Mouse (Mus musculus): Measurements from ENCODE around the gene Mphosph9. TPM values are rescaled to one million over a fixed set of nuclear protein-coding genes. Genes with fewer than 3 reads are reported as not detected.
A peak's percentile ranks its signal among the peaks of the same experiment; 100 is the strongest.
"Not testable (repeated sequence)": the region's sequence is repeated elsewhere in the genome, so short reads cannot be mapped to it uniquely, and the experiment has no call there.

Mphosph9 gene
- 10 to 100 TPM; 17.9 to 26.7 TPM for total RNA-seq (2021)

- peak; percentile 100 for DNase-seq
- intact Hi-C loops (cut with DNase I), result no loop called here
Observed at GRCm38 (mm10) chr5:124327510-124328364, at the start of gene Mphosph9, which contains the start of gene 2810006K23Rik. TSS of gene Mphosph9 (minus strand) at chr5:124327972. TSS of gene 2810006K23Rik (plus strand) at chr5:124328089.

GRCm38 (mm10) chr5:124377149-124377548, 49.4 kb upstream of the Mphosph9 start:
- no peak for DNase-seq
- intact Hi-C loops (cut with DNase I), result no loop called here

- no peak for DNase-seq
- intact Hi-C loops (cut with DNase I), result no loop called here
Observed at GRCm38 (mm10) chr5:124376401-124376800, 48.6 kb upstream of the Mphosph9 start.

DNA sequence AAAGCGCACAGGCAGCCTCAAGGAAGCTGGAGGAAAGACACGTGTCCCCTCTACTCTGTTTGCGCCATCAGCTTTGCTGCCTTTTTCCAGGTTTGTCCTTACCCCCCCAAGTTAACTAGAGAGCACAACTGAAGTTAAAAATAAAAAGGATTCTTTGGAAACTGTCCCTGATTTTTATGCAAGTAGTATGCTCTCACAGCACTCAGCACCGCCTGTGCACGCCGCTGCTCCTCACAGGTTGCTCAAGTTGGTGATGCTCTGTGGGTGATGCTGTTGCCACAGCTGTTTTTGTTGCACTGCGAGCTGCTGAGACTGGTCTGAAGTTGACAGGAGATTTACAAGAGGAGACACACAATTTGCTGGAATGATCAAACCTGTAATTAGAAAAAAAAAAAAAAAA, 46.5 kb upstream of the Mphosph9 start:
- intact Hi-C loops (cut with DNase I), result loop anchor here (5.0 kb wide), 1 partner anchor 33 kb away; no protein-coding TSS in a partner anchor
- DNase-seq, result no peak

GRCm38 (mm10) chr5:124366721-124367120, 38.9 kb upstream of the Mphosph9 start:
- intact Hi-C loops (cut with DNase I), result no loop called here
- no peak for DNase-seq

- no peak for DNase-seq
- intact Hi-C loops (cut with DNase I), result no loop called here
Observed at GRCm38 (mm10) chr5:124365754-124366153, 38.0 kb upstream of the Mphosph9 start.

DNA sequence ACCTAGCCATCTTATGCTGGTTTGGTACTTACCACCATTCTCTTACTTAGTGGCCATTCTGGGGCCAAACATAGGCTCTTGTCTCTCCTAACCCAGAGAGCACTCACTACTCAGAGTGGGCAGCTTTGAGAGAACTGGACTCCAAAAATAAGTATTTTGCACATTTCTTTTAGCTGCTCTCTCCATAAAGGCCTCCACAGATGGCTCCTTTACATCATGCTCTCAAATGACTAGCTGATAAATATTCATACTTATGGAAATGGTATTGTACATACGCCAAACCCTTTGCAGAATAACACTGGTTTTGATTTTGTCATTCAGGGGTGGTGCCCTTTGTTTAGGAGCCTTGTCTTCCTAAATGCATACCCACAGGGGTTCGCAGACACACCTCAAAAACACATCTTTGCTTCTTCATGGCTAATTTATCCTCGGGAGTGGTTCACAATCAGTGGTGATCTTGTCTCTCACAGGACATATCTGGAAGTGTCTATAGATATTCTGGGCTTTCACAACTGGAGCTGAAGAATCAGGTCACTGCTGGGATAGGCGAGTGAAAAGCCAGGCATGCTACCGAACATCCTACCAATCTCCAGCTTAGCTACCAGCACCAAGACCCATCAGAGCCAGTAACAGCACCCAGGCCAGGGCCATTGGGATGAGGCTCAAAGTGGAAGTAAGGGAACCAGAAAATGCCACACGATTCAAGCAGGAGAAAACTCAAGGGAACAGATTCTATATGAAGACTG, 36.6 kb upstream of the Mphosph9 start:
- no peak for DNase-seq
- intact Hi-C loops (cut with DNase I), result no loop called here

- intact Hi-C loops (cut with DNase I); DNase-seq: not testable (repeated sequence)
Observed at GRCm38 (mm10) chr5:124362982-124363381, 35.2 kb upstream of the Mphosph9 start, which contains the start of gene Cdk2ap1. TSS of gene Cdk2ap1 (minus strand) at chr5:124363082.

GRCm38 (mm10) chr5:124359641-124360040, 31.9 kb upstream of the Mphosph9 start:
- DNase-seq, result no peak
- intact Hi-C loops (cut with DNase I), result loop anchor here (5.0 kb wide), 1 partner anchor 178 kb away; no protein-coding TSS in a partner anchor

- intact Hi-C loops (cut with DNase I), result loop anchor here (5.0 kb wide), 1 partner anchor 181 kb away; no protein-coding TSS in a partner anchor
- DNase-seq, result no peak
Observed at GRCm38 (mm10) chr5:124356695-124357094, 28.9 kb upstream of the Mphosph9 start.

DNA sequence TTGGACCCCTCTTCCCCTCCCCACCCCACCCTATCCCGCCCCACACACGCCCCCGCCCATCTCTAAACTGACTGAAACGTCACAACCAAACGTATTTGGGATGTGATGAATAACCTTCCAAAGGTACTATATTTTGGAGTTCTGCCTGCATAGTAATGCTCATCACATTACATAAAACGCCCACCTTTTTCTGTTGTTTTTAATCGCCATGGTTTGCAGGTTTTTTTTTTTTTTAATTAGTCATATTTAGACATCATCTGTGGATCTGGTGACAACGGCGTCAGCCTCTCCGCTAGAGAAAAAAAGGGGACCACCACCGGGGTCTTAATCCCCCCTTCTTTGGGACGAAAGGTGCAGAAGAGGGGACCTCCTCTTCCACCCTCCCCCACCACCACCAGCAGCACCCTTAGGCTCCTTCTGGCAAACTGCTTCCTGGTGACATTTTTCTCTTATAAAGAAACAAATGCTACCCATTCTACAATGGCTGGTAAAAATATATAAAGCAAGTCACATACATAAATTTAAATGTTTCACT, 27.7 kb upstream of the Mphosph9 start:
- DNase-seq, result peak; percentile 9
- intact Hi-C loops (cut with DNase I), result loop anchor here (5.0 kb wide), 1 partner anchor 182 kb away; no protein-coding TSS in a partner anchor

GRCm38 (mm10) chr5:124354574-124355424, 27.0 kb upstream of the Mphosph9 start:
- intact Hi-C loops (cut with DNase I), result loop anchor here (5.0 kb wide), 1 partner anchor 183 kb away; no protein-coding TSS in a partner anchor
- DNase-seq, result peak; percentile 62

- intact Hi-C loops (cut with DNase I), result no loop called here
- DNase-seq, result peak; percentile 31
Observed at GRCm38 (mm10) chr5:124353726-124354547, 26.2 kb upstream of the Mphosph9 start.

- intact Hi-C loops (cut with DNase I), result no loop called here
- peak; percentile 63 for DNase-seq
Observed at GRCm38 (mm10) chr5:124353011-124353725, 25.4 kb upstream of the Mphosph9 start.

- intact Hi-C loops (cut with DNase I), result no loop called here
- DNase-seq, result peak; percentile 94
Observed at GRCm38 (mm10) chr5:124352141-124352920, 24.6 kb upstream of the Mphosph9 start.

- no peak for DNase-seq
- intact Hi-C loops (cut with DNase I), result no loop called here
Observed at GRCm38 (mm10) chr5:124351604-124352003, 23.8 kb upstream of the Mphosph9 start.

DNA sequence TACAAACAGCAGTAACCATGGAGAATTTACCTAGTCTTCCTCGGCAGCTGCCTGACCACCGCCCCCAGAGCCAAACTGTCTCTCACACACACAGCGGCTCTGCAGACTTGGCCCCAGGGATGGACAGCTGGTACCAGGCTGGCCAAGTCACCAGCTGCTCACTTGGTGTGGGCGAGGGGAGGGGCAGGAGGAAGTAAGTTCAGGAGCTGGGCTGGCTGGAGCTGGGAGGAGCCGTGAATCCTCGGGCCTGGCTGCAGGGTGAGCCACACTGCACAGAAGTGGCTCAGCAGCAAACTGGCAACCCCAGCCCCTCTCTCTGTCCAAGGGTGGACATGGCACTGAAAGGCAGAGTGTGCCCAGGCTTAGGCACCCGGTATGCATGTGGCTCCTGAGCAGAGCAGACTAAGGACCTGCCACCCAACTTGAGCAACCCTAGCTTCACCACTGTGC, 23.4 kb upstream of the Mphosph9 start:
- DNase-seq, result peak; percentile 96
- intact Hi-C loops (cut with DNase I), result no loop called here

- no peak for DNase-seq
- intact Hi-C loops (cut with DNase I), result no loop called here
Observed at GRCm38 (mm10) chr5:124350350-124350749, 22.6 kb upstream of the Mphosph9 start.

All from left cerebral cortex, postnatal 4 days (tissue).